ENCODE assay signal across 8 mouse cellular contexts in the genomic region with DNA sequence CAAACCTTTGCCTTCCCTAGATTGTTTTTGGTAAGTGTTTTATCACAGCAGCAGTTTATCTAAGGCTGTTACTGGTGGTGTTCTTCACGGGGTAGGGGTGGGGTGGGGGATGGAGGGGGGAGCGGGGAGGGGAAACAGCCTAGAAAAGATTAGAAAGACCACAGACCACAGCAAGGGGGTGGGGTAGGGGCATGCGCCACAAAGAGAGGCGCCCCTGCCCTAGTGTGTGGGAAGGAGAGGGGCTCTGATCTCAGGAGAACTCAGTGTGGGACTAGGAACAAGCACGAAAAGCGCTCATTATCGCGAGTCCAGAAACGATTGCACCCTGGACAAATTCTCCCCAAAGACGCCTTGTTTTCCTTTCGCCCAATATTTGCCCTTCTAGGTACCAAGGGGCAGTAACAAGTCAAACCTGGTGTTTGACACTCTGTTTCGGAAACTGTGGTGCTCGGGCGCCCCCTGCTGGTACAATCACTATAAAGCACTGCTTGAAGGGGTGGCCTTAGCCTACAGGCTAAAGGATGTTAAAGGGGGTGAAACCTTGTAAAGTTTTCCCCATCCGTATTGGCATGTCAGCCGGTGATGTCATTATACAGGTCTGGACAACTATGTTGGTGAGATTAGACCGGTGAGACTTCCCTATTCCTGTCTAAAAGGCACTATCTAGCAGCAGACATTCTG. TPM values are rescaled to one million over a fixed set of nuclear protein-coding genes. Genes with fewer than 3 reads are reported as not detected.
A peak's percentile ranks its signal among the peaks of the same experiment; 100 is the strongest.
DNase-seq lines count a peak whose midpoint lies in the region; ATAC-seq and TF ChIP-seq lines count a peak whose summit lies in the region.

No protein-coding gene starts in this region.

- H3K27me3 ChIP-seq in neural tube, embryonic 11.5 days (ENCODE audit: control insufficient read depth, insufficient read depth, low read length), result peaks cover 10% of the 10 kb centered on the region
- H3K27me3 ChIP-seq in thymus, adult 2 months (ENCODE audit: control insufficient read depth, insufficient read depth, low read length), result peaks cover 3% of the 10 kb centered on the region; the same call in 1 of the 2 replicates

- no peak overlapping the region for H3K27ac ChIP-seq in neural tube, embryonic 11.5 days (ENCODE audit: low read depth, low read length)
- H3K27ac ChIP-seq in thymus, adult 2 months (ENCODE audit: control insufficient read depth, insufficient read depth, low read length), result no peak overlapping the region

- no peak overlapping the region for H3K9ac ChIP-seq in neural tube, embryonic 11.5 days (ENCODE audit: low read length)

- ATAC-seq in erythroblast, adult 5-6 weeks (replicated peaks; ENCODE audit: low FRiP score, poor library complexity, severe bottlenecking), result peak; percentile 69
- ATAC-seq in neural tube, embryonic 11.5 days (ENCODE audit: insufficient read depth, low FRiP score, low TSS enrichment), result peak; percentile 13; the same call in 1 of the 2 replicates

- H3K36me3 ChIP-seq in neural tube, embryonic 11.5 days (ENCODE audit: control insufficient read depth, insufficient read depth, low read length), result no peaks in the 10 kb centered on the region
- no peaks in the 10 kb centered on the region for H3K36me3 ChIP-seq in thymus, adult 2 months (ENCODE audit: control insufficient read depth, insufficient read depth, low read length)

- no peak for TF ChIP-seq POLR2A in thymus, adult 2 months (IDR thresholded peaks at IDR 0.05; ENCODE audit: control insufficient read depth, extremely low read depth, insufficient read depth, low read length, poor library complexity)

- H3K4me3 ChIP-seq in neural tube, embryonic 11.5 days (ENCODE audit: low read depth, low read length), result no peak overlapping the region
- H3K4me3 ChIP-seq in thymus, adult 2 months (ENCODE audit: control insufficient read depth, insufficient read depth, low read length), result 0 out of 2 replicates have a peak overlapping the region, but pooled peaks have one; percentile 9

- 17% methylated on average over 17 of the region's 17 CpGs for WGBS in neural tube, embryonic 11.5 days
- 4% methylated on average over 17 of the region's 17 CpGs for WGBS in thymus, adult 2 months

- TF ChIP-seq CTCF in thymus, adult 2 months (IDR thresholded peaks at IDR 0.05; ENCODE audit: borderline replicate concordance, control insufficient read depth, extremely low read depth, insufficient read depth, low read length, poor library complexity), result peak; percentile 42; the same call in 1 of the 2 replicates

- no peaks in the 10 kb centered on the region for H3K4me1 ChIP-seq in neural tube, embryonic 11.5 days (ENCODE audit: control insufficient read depth, insufficient read depth, low read length)
- H3K4me1 ChIP-seq in thymus, adult 2 months (replicated peaks; ENCODE audit: control insufficient read depth, insufficient read depth, low read length), result peaks cover 7% of the 10 kb centered on the region

- peak; percentile 42 for DNase-seq in right cerebral cortex, adult 18-20 months
- DNase-seq in right cerebral cortex, postnatal 25 days, result no peak
- peak; percentile 57 for DNase-seq in brain, adult 2 months (ENCODE audit: low read depth, low spot score)
- DNase-seq in induced T-regulatory cell, adult 2 months (ENCODE audit: low read depth), result peak; percentile 81
- DNase-seq in liver, result peak; percentile 80
- peak; percentile 75 for DNase-seq in neural tube, embryonic 11.5 days (ENCODE audit: low spot score)
- peak; percentile 86 for DNase-seq in thymus, adult 2 months

- no peaks in the 10 kb centered on the region for H3K9me3 ChIP-seq in neural tube, embryonic 11.5 days (ENCODE audit: control insufficient read depth, low read length)

- no peak overlapping the region for H3K4me2 ChIP-seq in neural tube, embryonic 11.5 days (ENCODE audit: low read depth)

RNA-seq across cellular contexts. Expression of gene Urad, which starts 1.1 kb away (rescaled TPM):
- not detected in 2 replicates for total RNA-seq in erythroblast, adult 5-6 weeks (2015; ENCODE audit: low replicate concordance)
- not detected in 2 replicates for total RNA-seq in erythroblast, adult 5-6 weeks (2017; ENCODE audit: low replicate concordance)
- polyA plus RNA-seq in neural tube, embryonic 11.5 days (2014; fragmentation: Nextera tagmentation; extraction: Ambion mirVana), result not detected in 2 replicates
- polyA plus RNA-seq in thymus, adult 2 months (2012; rRNA removed), result 0.15 and 0.87 TPM in 2 replicates

RNA-seq across cellular contexts. Expression of gene Cdx2, which starts 16.3 kb away (rescaled TPM):
- not detected in 2 replicates for total RNA-seq in erythroblast, adult 5-6 weeks (2015; ENCODE audit: low replicate concordance)
- total RNA-seq in erythroblast, adult 5-6 weeks (2017; ENCODE audit: low replicate concordance), result not detected in 2 replicates
- polyA plus RNA-seq in neural tube, embryonic 11.5 days (2014; fragmentation: Nextera tagmentation; extraction: Ambion mirVana), result not detected in 2 replicates
- polyA plus RNA-seq in thymus, adult 2 months (2012; rRNA removed), result 0.32 TPM in 2 replicates

RNA-seq across cellular contexts. Expression of gene Pdx1, which starts 53.6 kb away (rescaled TPM):
- not detected in 2 replicates for total RNA-seq in erythroblast, adult 5-6 weeks (2015; ENCODE audit: low replicate concordance)
- not detected in 2 replicates for total RNA-seq in erythroblast, adult 5-6 weeks (2017; ENCODE audit: low replicate concordance)
- polyA plus RNA-seq in neural tube, embryonic 11.5 days (2014; fragmentation: Nextera tagmentation; extraction: Ambion mirVana), result not detected in 2 replicates
- 0.06 TPM in 1 of 2 replicates, not detected in the other for polyA plus RNA-seq in thymus, adult 2 months (2012; rRNA removed)
